Mouse (Mus musculus) MEL (cell line): ENCODE measurements around the gene Cbfa2t2.

ENCODE experiments used
- CTCF ChIP-seq, 3 experiments: IDR thresholded peaks in 2 of 3; conservative IDR thresholded peaks in 1 of 3; 2 replicates each; pipeline ENCODE4 v1.5.1; 2011 to 2012; ENCODE audit warnings: low read length in 3 of 3, low read depth in 2 of 3, mild to moderate bottlenecking in 2 of 3, improper control_type of control experiment in 1 of 3, inconsistent platforms in 1 of 3, mixed read lengths in 1 of 3, moderate library complexity in 1 of 3; ENCODE audit not compliant: control insufficient read depth in 1 of 3, insufficient read depth in 1 of 3, poor library complexity in 1 of 3, severe bottlenecking in 1 of 3
- ELF1 ChIP-seq: IDR thresholded peaks from 2 replicates; pipeline ENCODE4 v1.6.1; 2014; ENCODE audit warnings: low read depth, mild to moderate bottlenecking, inconsistent platforms, low read length, improper control_type of control experiment, moderate library complexity
- EP300 ChIP-seq, 2 experiments: IDR thresholded peaks; 2 replicates each; pipeline ENCODE4 v1.6.1; 2011; ENCODE audit warnings: improper control_type of control experiment in 2 of 2, low read length in 2 of 2, low read depth in 1 of 2, mild to moderate bottlenecking in 1 of 2
- MAFK ChIP-seq: IDR thresholded peaks from 2 replicates; pipeline ENCODE4 v1.6.1; 2011; ENCODE audit warnings: low read depth, mild to moderate bottlenecking, low read length, improper control_type of control experiment, borderline replicate concordance
- MYB ChIP-seq: IDR thresholded peaks from 2 replicates; pipeline ENCODE4 v1.6.1; 2011; ENCODE audit warnings: mild to moderate bottlenecking, low read depth, low read length, improper control_type of control experiment
- POLR2A ChIP-seq, 2 experiments: IDR thresholded peaks; 2 replicates each; pipeline ENCODE4 v1.6.1; 2011 to 2012; ENCODE audit warnings: low read length in 2 of 2, mild to moderate bottlenecking in 2 of 2, control low read depth in 1 of 2, improper control_type of control experiment in 1 of 2, low read depth in 1 of 2, moderate library complexity in 1 of 2; ENCODE audit not compliant: control insufficient read depth in 1 of 2, insufficient read depth in 1 of 2, poor library complexity in 1 of 2
- POLR2AphosphoS2 ChIP-seq: IDR thresholded peaks from 2 replicates; pipeline ENCODE4 v1.6.1; 2011; ENCODE audit warnings: low read length, improper control_type of control experiment
- TAL1 ChIP-seq: IDR thresholded peaks from 2 replicates; pipeline ENCODE4 v1.6.1; 2012; ENCODE audit warnings: mild to moderate bottlenecking, inconsistent platforms, low read length, moderate library complexity, mixed read lengths
- USF1 ChIP-seq: IDR thresholded peaks from 2 replicates; pipeline ENCODE4 v1.6.1; 2014; ENCODE audit warnings: low read depth, mild to moderate bottlenecking, inconsistent platforms, low read length, improper control_type of control experiment, moderate library complexity

DNA sequence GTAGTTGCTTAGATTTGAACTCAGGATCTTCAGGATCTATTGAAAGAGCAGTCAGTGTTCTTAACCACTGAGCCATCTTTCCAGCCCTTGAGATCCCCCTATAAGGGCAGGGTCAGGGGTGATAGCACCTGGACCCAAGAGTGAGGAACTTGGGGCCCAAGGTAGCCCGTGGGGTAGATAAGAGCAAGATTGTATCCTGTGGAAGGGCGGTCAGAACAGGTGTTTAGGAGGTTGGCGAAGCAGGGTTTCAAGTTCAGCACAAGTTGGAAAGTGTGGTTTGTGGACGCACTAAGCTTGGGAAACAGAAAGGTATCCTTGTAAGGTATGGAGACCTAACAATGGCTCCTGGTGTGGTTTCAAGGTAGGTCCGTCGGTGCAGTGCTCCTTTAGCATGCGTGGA lies 18.3 kb upstream of the Cbfa2t2 start:
- TF ChIP-seq MYB (no peak), CTCF (IDR thresholded peaks at IDR 0.05 in 2 of 3, conservative IDR thresholded peaks at IDR 0.05 in 1 of 3; ENCODE audit: control insufficient read depth in 1 of 3, insufficient read depth in 1 of 3, low read depth in 2 of 3, low read length in 3 of 3, poor library complexity in 1 of 3, severe bottlenecking in 1 of 3) (no peak), EP300 (IDR thresholded peaks at IDR 0.05; ENCODE audit: low read depth in 1 of 2, low read length in 2 of 2) (no peak), POLR2A (IDR thresholded peaks at IDR 0.05; ENCODE audit: control insufficient read depth in 1 of 2, insufficient read depth in 1 of 2, low read depth in 1 of 2, low read length in 2 of 2, poor library complexity in 1 of 2) (no peak), POLR2AphosphoS2 (no peak), MAFK (no peak), TAL1 (no peak), ELF1 (no peak), USF1 (no peak)
